Mouse (Mus musculus): ENCODE data around the gene Mib2. TPM values are rescaled to one million over a fixed set of nuclear protein-coding genes. Genes with fewer than 3 reads are reported as not detected.
"Not testable (repeated sequence)": the region's sequence is repeated elsewhere in the genome, so short reads cannot be mapped to it uniquely, and the experiment has no call there.

Gene Mib2
- total RNA-seq, 2 experiments from 2014 or later = 106 to 112 TPM

GRCm38 (mm10) chr4:155672082-155672481, 3.1 kb upstream of the Mib2 start:
- DNase-seq (ENCODE audit: low spot score in 2 of 2) = no peak

- not testable (repeated sequence) for DNase-seq (ENCODE audit: low spot score in 2 of 2)
These were observed 1.2 kb upstream of the Mib2 start for GRCm38 (mm10) chr4:155670236-155670635.

GRCm38 (mm10) chr4:155669598-155670075, 639 bp upstream of the Mib2 start:
- DNase-seq (ENCODE audit: low spot score in 2 of 2) = no peak

- DNase-seq (ENCODE audit: low spot score in 2 of 2) = no peak
These were observed 2.1 kb downstream of the Mib2 start for GRCm38 (mm10) chr4:155666903-155667302.

- DNase-seq (ENCODE audit: low spot score in 2 of 2) = no peak
These were observed 8.4 kb downstream of the Mib2 start for GRCm38 (mm10) chr4:155660641-155661040.

GRCm38 (mm10) chr4:155658961-155659360, 10.0 kb downstream of the Mib2 start:
- no peak for DNase-seq (ENCODE audit: low spot score in 2 of 2)

GRCm38 (mm10) chr4:155656214-155656751, 12.7 kb downstream of the Mib2 start:
- DNase-seq (ENCODE audit: low spot score in 2 of 2) = no peak

GRCm38 (mm10) chr4:155654456-155655298, 14.3 kb downstream of the Mib2 start:
- no peak for DNase-seq (ENCODE audit: low spot score in 2 of 2)

- no peak for DNase-seq (ENCODE audit: low spot score in 2 of 2)
These were observed 14.9 kb downstream of the Mib2 start for GRCm38 (mm10) chr4:155654183-155654455.

GRCm38 (mm10) chr4:155653451-155654182, 15.4 kb downstream of the Mib2 start:
- peak in 1 of 2 experiments; percentile 23 for DNase-seq (ENCODE audit: low spot score in 2 of 2)

- no peak for DNase-seq (ENCODE audit: low spot score in 2 of 2)
These were observed 15.9 kb downstream of the Mib2 start, which contains the start of gene Mmp23 for GRCm38 (mm10) chr4:155653086-155653450. Gene Mmp23, minus strand, starts transcription at chr4:155653384.

GRCm38 (mm10) chr4:155652283-155653085, 16.5 kb downstream of the Mib2 start:
- peak in 1 of 2 experiments; percentile 28 for DNase-seq (ENCODE audit: low spot score in 2 of 2)

GRCm38 (mm10) chr4:155651553-155652269, 17.3 kb downstream of the Mib2 start:
- no peak for DNase-seq (ENCODE audit: low spot score in 2 of 2)

- DNase-seq (ENCODE audit: low spot score in 2 of 2) = no peak
These were observed 19.6 kb downstream of the Mib2 start for GRCm38 (mm10) chr4:155649355-155649754.

- no peak for DNase-seq (ENCODE audit: low spot score in 2 of 2)
These were observed 23.3 kb downstream of the Mib2 start for GRCm38 (mm10) chr4:155645721-155646120.

GRCm38 (mm10) chr4:155645308-155645707, 23.7 kb downstream of the Mib2 start, which contains the start of gene Gm10563:
Gene Gm10563, minus strand, starts transcription at chr4:155645408.
- not testable (repeated sequence) for DNase-seq (ENCODE audit: low spot score in 2 of 2)

GRCm38 (mm10) chr4:155643531-155643930, 25.5 kb downstream of the Mib2 start:
- DNase-seq (ENCODE audit: low spot score in 2 of 2) = no peak

- DNase-seq (ENCODE audit: low spot score in 2 of 2) = no peak
These were observed 33.1 kb downstream of the Mib2 start for GRCm38 (mm10) chr4:155635766-155636499.

GRCm38 (mm10) chr4:155630267-155630666, 38.7 kb downstream of the Mib2 start:
- DNase-seq (ENCODE audit: low spot score in 2 of 2) = no peak
